Mouse (Mus musculus): ENCODE measurements at regions not wholly inside any gene's neighbourhood (a gene's known extent, or its start where the extent isn't known, plus 50 kb on each side); places are given as distances from the start of the nearest gene placed in this dataset.

- no peak for TF ChIP-seq CTCF (conservative IDR thresholded peaks at IDR 0.05 in 1 of 2, IDR thresholded peaks at IDR 0.05 in 1 of 2; ENCODE audit: low read depth in 2 of 2, low read length in 2 of 2)
- no peak for TF ChIP-seq HCFC1 (IDR thresholded peaks at IDR 0.05; ENCODE audit: low read depth, low read length)
- TF ChIP-seq ETS1 (conservative IDR thresholded peaks at IDR 0.05; ENCODE audit: low read depth, low read length) = no peak
- TF ChIP-seq SMC3 (IDR thresholded peaks at IDR 0.05; ENCODE audit: low read depth, low read length) = no peak
- no peak for TF ChIP-seq POLR2A (IDR thresholded peaks at IDR 0.05; ENCODE audit: low read depth, low read length)
- no peak for TF ChIP-seq MYC (IDR thresholded peaks at IDR 0.05; ENCODE audit: low read depth, low read length)
- TF ChIP-seq BHLHE40 (IDR thresholded peaks at IDR 0.05; ENCODE audit: low read depth, low read length) = no peak
- no peak for TF ChIP-seq EP300 (IDR thresholded peaks at IDR 0.05; ENCODE audit: low read length)
- TF ChIP-seq SIN3A (IDR thresholded peaks at IDR 0.05; ENCODE audit: low read length) = no peak
Measured at GRCm38 (mm10) chr10:111829291-111829690, 143.2 kb upstream of the Krr1 start.
